Mouse (Mus musculus) cortical plate, adult 2 months (tissue): ENCODE data around the gene Mrc2. TPM values are rescaled to one million over a fixed set of nuclear protein-coding genes. Genes with fewer than 3 reads are reported as not detected.

Experiments used
- H3K27ac ChIP-seq: fragments of 200-500 bp; 2 replicates; pipeline ENCODE4 v1.5.1; 2012; ENCODE audit warnings: low read length, control low read depth, inconsistent platforms; ENCODE audit not compliant: insufficient read depth
- H3K4me1 ChIP-seq: fragments of 200-500 bp; 2 replicates; pipeline ENCODE4 v1.6.1; 2011; ENCODE audit warnings: low read length; ENCODE audit not compliant: control insufficient read depth, insufficient read depth
- H3K4me3 ChIP-seq: fragments of 200-500 bp; 2 replicates; pipeline ENCODE4 v1.5.1; 2011; ENCODE audit warnings: mild to moderate bottlenecking, low read length, control low read depth; ENCODE audit not compliant: insufficient read depth
- CTCF ChIP-seq: fragments of 200-500 bp; IDR thresholded peaks from 2 replicates; pipeline ENCODE4 v1.5.1; 2011; ENCODE audit warnings: mild to moderate bottlenecking, control low read depth, low read length; ENCODE audit not compliant: insufficient read depth; ENCODE audit errors: extremely low read depth
- POLR2A ChIP-seq: fragments of 200-500 bp; IDR thresholded peaks from 2 replicates; pipeline ENCODE4 v1.6.1; 2011; ENCODE audit warnings: mild to moderate bottlenecking, low read length, control low read depth; ENCODE audit not compliant: insufficient read depth; ENCODE audit errors: extremely low read depth
- polyA plus RNA-seq: library from polyadenylated mRNA; depleted of rRNA; stranded (reverse); fragments of >200 nt; gene quantifications from 2 replicates; pipeline ENCODE4 v1.2.3, GENCODE M21; 2012; rRNA removed

The Mrc2 gene
- polyA plus RNA-seq, result 4.8 and 6.0 TPM in 2 replicates

DNA sequence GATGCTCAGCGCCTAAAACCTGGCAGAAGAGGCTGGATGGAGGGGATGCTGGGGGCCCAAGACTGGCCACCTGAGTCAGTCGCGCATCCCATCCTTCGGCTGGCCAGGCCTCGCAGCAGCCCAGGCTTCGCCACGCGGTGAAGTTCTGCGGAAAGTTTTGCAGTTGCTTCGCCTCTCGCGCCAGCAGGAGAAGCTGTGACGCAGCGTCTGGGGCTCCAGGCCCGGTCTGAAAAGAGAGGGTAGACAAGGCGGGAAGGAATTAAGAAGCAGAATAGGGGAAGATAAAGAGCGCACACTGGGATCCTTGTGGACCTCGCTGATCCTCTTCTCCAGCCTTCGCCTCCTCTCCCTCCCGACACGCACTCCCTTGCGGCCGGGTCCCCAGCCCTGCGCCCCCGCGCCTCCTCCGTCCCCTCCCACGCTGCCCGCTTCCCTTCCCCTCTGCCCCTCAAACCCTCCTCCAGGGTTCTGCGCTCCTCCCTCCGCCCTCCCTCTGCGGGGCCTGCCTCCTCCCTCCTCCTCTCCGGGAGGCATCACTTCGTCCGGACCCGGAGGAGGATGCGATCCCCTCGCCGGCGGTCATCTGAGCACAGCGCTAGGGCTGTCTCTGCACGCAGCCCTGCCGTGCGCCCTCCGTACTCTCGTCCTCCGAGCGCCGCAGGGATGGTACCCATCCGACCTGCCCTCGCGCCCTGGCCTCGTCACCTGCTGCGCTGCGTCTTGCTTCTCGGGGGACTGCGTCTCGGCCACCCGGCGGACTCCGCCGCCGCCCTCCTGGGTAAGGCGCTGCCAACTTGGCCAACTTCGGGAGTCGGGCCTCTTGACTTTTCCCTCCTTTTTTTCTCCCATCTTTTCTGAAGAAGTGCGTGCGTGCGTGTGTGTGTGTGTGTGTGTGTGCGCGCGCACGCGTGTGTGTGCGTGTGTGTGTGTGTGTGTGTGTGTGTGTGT, at the start of gene Mrc2:
Gene Mrc2 (plus strand): TSS at position 520 of the 948 bp plus-strand sequence.
- no peak for TF ChIP-seq CTCF
- TF ChIP-seq POLR2A, result no peak
- Histone ChIP-seq H3K27ac (no peak within 1 kb of the TSS), H3K4me1 (no peaks in the 10 kb centered on the region), H3K4me3 (peak within 1 kb of the TSS; percentile 10)

DNA sequence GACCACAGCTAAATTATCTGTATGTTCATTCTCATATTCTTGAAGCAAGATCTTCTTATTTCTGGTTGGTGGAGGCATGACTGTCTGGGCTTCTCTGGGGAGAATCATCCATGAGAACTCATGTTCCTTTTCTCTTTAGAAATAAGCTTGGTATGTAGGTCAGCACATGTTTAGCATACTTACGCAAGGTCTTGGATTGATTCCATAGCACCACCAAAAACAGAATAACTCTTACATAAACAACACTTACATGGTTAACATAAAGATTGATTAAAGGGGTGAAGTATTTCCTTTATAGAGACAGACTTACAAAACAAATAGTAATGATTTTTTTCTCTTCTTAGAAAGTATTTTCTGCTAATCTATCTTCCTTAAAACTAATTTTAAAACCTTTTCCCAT, 46.1 kb upstream of the Mrc2 start:
- Histone ChIP-seq H3K27ac (no peak overlapping the region), H3K4me1 (peaks cover 1% of the 10 kb centered on the region), H3K4me3 (no peak overlapping the region)
- no peak for TF ChIP-seq POLR2A
- TF ChIP-seq CTCF, result no peak

DNA sequence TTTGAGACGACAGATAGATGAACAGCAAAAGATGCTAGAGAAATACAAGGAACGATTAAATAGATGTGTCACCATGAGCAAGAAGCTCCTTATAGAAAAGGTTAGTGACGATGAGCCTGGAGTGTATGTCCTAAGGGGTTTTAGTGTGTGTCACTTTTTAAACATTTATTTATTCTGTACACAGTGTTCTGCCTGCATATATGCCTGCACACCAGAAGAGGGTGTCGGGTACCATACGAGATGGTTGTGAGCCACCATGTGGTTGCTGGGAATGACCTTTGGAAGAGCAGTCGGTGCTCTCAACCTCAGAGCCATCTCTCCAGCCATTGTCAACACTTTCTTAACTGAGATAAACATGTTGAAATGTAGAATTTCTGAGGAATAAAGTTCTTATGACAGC, 45.7 kb upstream of the Mrc2 start:
- H3K4me1 ChIP-seq, result peaks cover 1% of the 10 kb centered on the region
- H3K27ac ChIP-seq, result no peak overlapping the region
- no peak overlapping the region for H3K4me3 ChIP-seq
- 0 out of 2 replicates have a peak, but pooled peaks have one; percentile 4 for TF ChIP-seq CTCF
- TF ChIP-seq POLR2A, result no peak

DNA sequence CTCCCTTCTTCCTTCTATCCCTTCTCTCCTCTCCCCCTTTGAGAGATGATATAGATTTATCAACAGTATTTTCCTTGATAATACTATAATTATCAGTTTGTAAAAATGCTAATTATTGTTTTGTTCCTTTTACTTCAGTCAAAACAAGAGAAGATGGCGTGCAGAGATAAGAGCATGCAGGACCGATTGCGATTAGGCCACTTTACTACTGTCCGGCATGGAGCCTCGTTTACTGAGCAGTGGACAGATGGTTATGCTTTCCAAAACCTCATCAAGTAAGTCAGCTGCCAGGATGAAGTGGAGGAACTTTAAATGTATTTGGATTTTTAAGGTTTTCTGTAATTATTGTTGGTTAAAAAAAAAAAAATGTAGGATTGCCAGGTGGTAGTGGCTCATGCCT, 45.1 kb upstream of the Mrc2 start:
- TF ChIP-seq POLR2A, result no peak
- TF ChIP-seq CTCF, result no peak
- Histone ChIP-seq H3K4me3 (no peak overlapping the region), H3K4me1 (peaks cover 1% of the 10 kb centered on the region), H3K27ac (no peak overlapping the region)

DNA sequence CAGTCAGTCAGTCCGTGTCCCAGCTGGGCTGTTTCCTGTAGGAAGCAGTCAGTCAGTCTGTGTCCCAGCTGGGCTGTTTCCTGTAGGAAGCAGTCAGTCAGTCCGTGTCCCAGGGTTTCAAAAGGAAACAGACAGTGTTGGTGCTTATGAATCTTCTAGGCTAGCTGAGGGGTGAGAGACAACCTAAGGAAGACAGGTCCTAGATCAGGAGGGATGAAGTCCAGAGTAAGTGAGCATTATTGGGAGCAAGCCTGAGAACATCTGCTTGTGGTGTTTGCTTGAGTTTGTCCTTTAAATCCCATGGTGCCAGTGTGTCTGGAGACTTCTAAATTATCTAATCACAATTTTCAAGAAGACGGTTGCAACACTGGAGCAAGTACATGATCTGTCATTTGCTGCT, 32.7 kb upstream of the Mrc2 start:
- no peak for TF ChIP-seq CTCF
- TF ChIP-seq POLR2A, result no peak
- no peak overlapping the region for H3K27ac ChIP-seq
- no peak overlapping the region for H3K4me3 ChIP-seq
- H3K4me1 ChIP-seq, result no peaks in the 10 kb centered on the region

DNA sequence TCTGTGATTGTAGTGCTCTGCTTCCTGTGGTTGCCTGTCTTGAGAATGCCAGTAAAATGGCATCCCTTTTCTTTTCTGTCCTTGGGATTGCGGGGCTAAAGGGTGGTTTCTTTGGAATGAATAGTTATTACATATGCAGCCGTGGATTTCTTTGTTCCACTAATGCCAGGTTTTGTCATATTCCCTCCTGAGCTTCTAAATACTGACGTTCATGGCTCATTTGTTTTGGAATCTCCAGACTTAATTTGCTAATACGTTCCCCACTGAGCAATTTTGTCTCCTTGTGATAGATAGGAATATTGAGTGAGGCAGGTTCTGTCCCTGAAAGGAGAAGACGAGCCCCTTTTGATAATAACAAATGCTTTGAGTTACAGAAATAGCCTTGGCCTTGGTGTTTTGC, 31.3 kb upstream of the Mrc2 start:
- Histone ChIP-seq H3K4me3 (no peak overlapping the region), H3K27ac (no peak overlapping the region), H3K4me1 (no peaks in the 10 kb centered on the region)
- no peak for TF ChIP-seq POLR2A
- no peak for TF ChIP-seq CTCF

DNA sequence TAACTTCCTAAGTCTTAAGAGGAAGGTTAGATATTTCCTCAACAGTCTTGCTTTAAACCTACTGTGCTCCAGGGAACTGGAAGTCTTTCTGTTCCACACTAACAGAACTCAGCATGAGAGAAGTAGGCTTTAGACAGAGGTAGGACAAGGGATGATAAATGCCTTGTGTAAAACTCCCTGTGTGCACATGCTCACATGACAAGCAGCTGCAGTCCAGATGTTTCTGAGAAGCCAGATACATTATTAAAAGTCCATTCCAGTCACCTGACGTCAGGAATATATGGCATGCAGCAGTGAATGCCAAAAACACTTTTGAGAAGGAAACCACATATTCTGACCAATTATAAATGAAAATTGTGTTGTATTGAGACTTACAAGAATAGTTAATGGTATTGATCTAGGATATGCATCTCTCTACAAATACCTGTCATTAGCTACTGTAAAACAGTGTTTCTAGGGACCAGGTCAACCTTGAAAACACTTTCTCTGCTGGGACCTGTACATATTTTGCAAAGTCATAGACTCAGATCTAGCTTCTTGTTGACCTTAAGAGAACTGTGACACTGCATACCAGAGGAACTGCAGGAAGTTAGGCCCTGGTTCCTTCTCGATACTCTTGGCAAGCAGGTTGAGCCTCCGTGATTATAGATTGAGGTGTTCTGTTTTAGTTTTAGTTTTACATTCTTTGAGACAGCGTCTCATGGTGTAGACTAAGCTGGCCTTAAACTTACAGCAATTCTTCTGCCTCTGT, 30.7 kb upstream of the Mrc2 start:
- H3K27ac ChIP-seq, result no peak overlapping the region
- H3K4me3 ChIP-seq, result no peak overlapping the region
- no peak for TF ChIP-seq POLR2A
- no peak for TF ChIP-seq CTCF
- H3K4me1 ChIP-seq, result no peaks in the 10 kb centered on the region

DNA sequence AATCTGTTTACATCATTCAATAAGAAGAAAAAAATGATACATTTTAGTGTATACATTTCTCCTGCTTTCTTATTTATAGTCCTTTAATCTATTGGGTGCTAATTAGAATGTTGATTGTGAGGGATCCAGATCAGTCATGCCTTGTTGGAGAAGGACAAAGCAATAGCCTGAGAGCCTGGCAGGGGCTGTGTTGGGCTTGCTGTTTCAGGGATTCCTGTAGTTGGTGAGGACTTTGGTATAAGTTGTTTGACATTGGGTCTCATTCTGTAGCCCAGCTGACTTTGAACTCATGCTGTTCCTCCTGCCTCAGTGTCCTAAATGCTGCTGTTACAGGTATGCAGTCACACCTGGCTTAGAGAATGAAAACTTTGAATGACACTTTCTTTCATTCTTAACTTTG, 27.9 kb upstream of the Mrc2 start:
- Histone ChIP-seq H3K4me3 (no peak overlapping the region), H3K27ac (no peak overlapping the region), H3K4me1 (no peaks in the 10 kb centered on the region)
- TF ChIP-seq POLR2A (no peak), CTCF (no peak)

DNA sequence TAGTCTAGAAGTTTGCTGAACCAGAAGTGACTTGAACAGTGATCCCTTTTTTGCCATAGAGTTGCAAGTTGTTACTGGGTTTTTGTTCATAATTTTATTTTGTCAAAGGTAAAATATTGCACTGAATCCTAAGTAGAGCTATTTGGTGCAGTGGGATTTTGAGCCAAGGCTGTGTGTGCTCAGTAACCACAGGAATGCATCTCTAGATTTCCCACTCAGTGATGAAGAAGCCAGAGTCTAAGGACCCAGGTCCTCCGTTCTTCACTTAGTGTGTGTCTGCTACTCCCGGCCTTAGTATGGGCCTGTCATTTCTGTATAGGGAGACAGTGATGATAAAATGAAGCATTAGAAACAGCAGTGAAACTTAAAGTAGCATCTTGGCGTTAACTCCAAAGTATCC, 27.5 kb upstream of the Mrc2 start:
- no peak for TF ChIP-seq POLR2A
- no peak for TF ChIP-seq CTCF
- Histone ChIP-seq H3K4me1 (peaks cover 2% of the 10 kb centered on the region; the same call in 1 of the 2 replicates), H3K27ac (no peak overlapping the region), H3K4me3 (no peak overlapping the region)
